Mouse (Mus musculus): ENCODE data around the gene Plekhg6. TPM values are rescaled to one million over a fixed set of nuclear protein-coding genes. Genes with fewer than 3 reads are reported as not detected.

The Plekhg6 gene
- total and polyA plus RNA-seq, 3 experiments: not detected

GRCm38 (mm10) chr6:125363451-125364242 lies 16.9 kb downstream of the Plekhg6 start:
- Histone ChIP-seq H3K27me3 (ENCODE audit: insufficient read depth, low read length) (no peaks in the 10 kb centered on the region; the same call in 1 of the 2 replicates), H3K4me1 (ENCODE audit: insufficient read depth, low read depth, low read length) (no peaks in the 10 kb centered on the region), H3K36me3 (replicated peaks) (no peaks in the 10 kb centered on the region), H3K9me3 (replicated peaks) (peaks cover 83% of the 10 kb centered on the region), H3K4me3 (ENCODE audit: low read depth, low read length) (no peak overlapping the region; the same call in 1 of the 2 replicates)
- ATAC-seq (ENCODE audit: extremely low read depth, insufficient number of reproducible peaks, low FRiP score, poor library complexity, severe bottlenecking) (no peak), DNase-seq (ENCODE audit: low spot score) (no peak)
- TF ChIP-seq TAL1 (conservative IDR thresholded peaks at IDR 0.05; ENCODE audit: low read depth, low read length): no peak
- no peak for TF ChIP-seq POLR2AphosphoS5 (IDR thresholded peaks at IDR 0.05; ENCODE audit: insufficient replicate concordance, low read depth, low read length)
- no peak for TF ChIP-seq CTCF (IDR thresholded peaks at IDR 0.05; ENCODE audit: low read depth, low read length)
- TF ChIP-seq GATA2 (IDR thresholded peaks at IDR 0.05; ENCODE audit: borderline replicate concordance, low read depth, low read length): no peak
- no peak for TF ChIP-seq GATA1 (IDR thresholded peaks at IDR 0.05; ENCODE audit: borderline replicate concordance, low read length)

GRCm38 (mm10) chr6:125363021-125363420 lies 17.6 kb downstream of the Plekhg6 start:
- ATAC-seq (ENCODE audit: extremely low read depth, insufficient number of reproducible peaks, low FRiP score, poor library complexity, severe bottlenecking) (no peak), DNase-seq (ENCODE audit: low spot score) (no peak)
- Histone ChIP-seq H3K9me3 (replicated peaks) (peaks cover 84% of the 10 kb centered on the region), H3K4me1 (ENCODE audit: insufficient read depth, low read depth, low read length) (no peaks in the 10 kb centered on the region), H3K27me3 (ENCODE audit: insufficient read depth, low read length) (no peaks in the 10 kb centered on the region; the same call in 1 of the 2 replicates), H3K36me3 (replicated peaks) (no peaks in the 10 kb centered on the region), H3K4me3 (ENCODE audit: low read depth, low read length) (no peak overlapping the region; the same call in 1 of the 2 replicates)
- TF ChIP-seq GATA1 (IDR thresholded peaks at IDR 0.05; ENCODE audit: borderline replicate concordance, low read length) (no peak), TAL1 (conservative IDR thresholded peaks at IDR 0.05; ENCODE audit: low read depth, low read length) (no peak), CTCF (IDR thresholded peaks at IDR 0.05; ENCODE audit: low read depth, low read length) (no peak), POLR2AphosphoS5 (IDR thresholded peaks at IDR 0.05; ENCODE audit: insufficient replicate concordance, low read depth, low read length) (no peak), GATA2 (IDR thresholded peaks at IDR 0.05; ENCODE audit: borderline replicate concordance, low read depth, low read length) (no peak)

GRCm38 (mm10) chr6:125361467-125362291 lies 18.9 kb downstream of the Plekhg6 start:
- no peaks in the 10 kb centered on the region for H3K36me3 ChIP-seq (replicated peaks)
- ATAC-seq (ENCODE audit: extremely low read depth, insufficient number of reproducible peaks, low FRiP score, poor library complexity, severe bottlenecking): no peak

GRCm38 (mm10) chr6:125360846-125361245 lies 19.7 kb downstream of the Plekhg6 start:
- Histone ChIP-seq H3K4me1 (ENCODE audit: insufficient read depth, low read depth, low read length) (no peaks in the 10 kb centered on the region), H3K36me3 (replicated peaks) (no peaks in the 10 kb centered on the region), H3K9me3 (replicated peaks) (peaks cover 88% of the 10 kb centered on the region), H3K27me3 (ENCODE audit: insufficient read depth, low read length) (no peaks in the 10 kb centered on the region; the same call in 1 of the 2 replicates), H3K4me3 (ENCODE audit: low read depth, low read length) (no peak overlapping the region)
- TF ChIP-seq GATA1 (IDR thresholded peaks at IDR 0.05; ENCODE audit: borderline replicate concordance, low read length) (no peak), GATA2 (IDR thresholded peaks at IDR 0.05; ENCODE audit: borderline replicate concordance, low read depth, low read length) (no peak), POLR2AphosphoS5 (IDR thresholded peaks at IDR 0.05; ENCODE audit: insufficient replicate concordance, low read depth, low read length) (no peak), CTCF (IDR thresholded peaks at IDR 0.05; ENCODE audit: low read depth, low read length) (no peak), TAL1 (conservative IDR thresholded peaks at IDR 0.05; ENCODE audit: low read depth, low read length) (no peak)
- ATAC-seq (ENCODE audit: extremely low read depth, insufficient number of reproducible peaks, low FRiP score, poor library complexity, severe bottlenecking) (no peak), DNase-seq (ENCODE audit: low spot score) (no peak)

More at GRCm38 (mm10) chr6:125361467-125362291, 18.9 kb downstream of the Plekhg6 start:
- Histone ChIP-seq H3K4me1 (ENCODE audit: insufficient read depth, low read depth, low read length) (no peaks in the 10 kb centered on the region), H3K4me3 (ENCODE audit: low read depth, low read length) (peak overlapping the region; percentile 33; the same call in 1 of the 2 replicates), H3K27me3 (ENCODE audit: insufficient read depth, low read length) (no peaks in the 10 kb centered on the region; the same call in 1 of the 2 replicates), H3K9me3 (replicated peaks) (peaks cover 84% of the 10 kb centered on the region)
- no peak for TF ChIP-seq CTCF (IDR thresholded peaks at IDR 0.05; ENCODE audit: low read depth, low read length)
- TF ChIP-seq GATA2 (IDR thresholded peaks at IDR 0.05; ENCODE audit: borderline replicate concordance, low read depth, low read length): no peak
- TF ChIP-seq POLR2AphosphoS5 (IDR thresholded peaks at IDR 0.05; ENCODE audit: insufficient replicate concordance, low read depth, low read length): no peak
- TF ChIP-seq GATA1 (IDR thresholded peaks at IDR 0.05; ENCODE audit: borderline replicate concordance, low read length): no peak
- TF ChIP-seq TAL1 (conservative IDR thresholded peaks at IDR 0.05; ENCODE audit: low read depth, low read length): no peak
- no peak for DNase-seq (ENCODE audit: low spot score)

- ATAC-seq (ENCODE audit: extremely low read depth, insufficient number of reproducible peaks, low FRiP score, poor library complexity, severe bottlenecking) (no peak), DNase-seq (ENCODE audit: low spot score) (no peak)
- no peak overlapping the region for H3K4me3 ChIP-seq (ENCODE audit: low read depth, low read length)
- no peaks in the 10 kb centered on the region for H3K4me1 ChIP-seq (ENCODE audit: insufficient read depth, low read depth, low read length)
- peaks cover 90% of the 10 kb centered on the region for H3K9me3 ChIP-seq (replicated peaks)
- no peaks in the 10 kb centered on the region; the same call in 1 of the 2 replicates for H3K27me3 ChIP-seq (ENCODE audit: insufficient read depth, low read length)
- H3K36me3 ChIP-seq (replicated peaks): no peaks in the 10 kb centered on the region
- TF ChIP-seq GATA2 (IDR thresholded peaks at IDR 0.05; ENCODE audit: borderline replicate concordance, low read depth, low read length) (no peak), CTCF (IDR thresholded peaks at IDR 0.05; ENCODE audit: low read depth, low read length) (no peak), GATA1 (IDR thresholded peaks at IDR 0.05; ENCODE audit: borderline replicate concordance, low read length) (no peak), TAL1 (conservative IDR thresholded peaks at IDR 0.05; ENCODE audit: low read depth, low read length) (no peak), POLR2AphosphoS5 (IDR thresholded peaks at IDR 0.05; ENCODE audit: insufficient replicate concordance, low read depth, low read length) (no peak)
Measured at GRCm38 (mm10) chr6:125359999-125360398, 20.6 kb downstream of the Plekhg6 start.
